Mouse (Mus musculus) left cerebral cortex, postnatal 25 days (tissue): ENCODE data around the gene Slc9a9. TPM values are rescaled to one million over a fixed set of nuclear protein-coding genes. Genes with fewer than 3 reads are reported as not detected.

Source experiments
- DNase-seq, 2 experiments: peaks; one replicate each; pipeline ENCODE4 v3.0.0; 2022; ENCODE audit warnings: low spot score in 2 of 2, mixed read lengths in 1 of 2
- intact Hi-C: fragments of 180-260 bp; cut with DNase I; formaldehyde crosslinking; loops from one replicate; pipeline ENCODE4 v1.15.1; 2025
- total RNA-seq, 2 experiments: library from RNA; stranded (reverse); gene quantifications; 2 replicates each; pipeline ENCODE4 v1.2.3; 2021

Slc9a9 gene
- total RNA-seq, 2 experiments from 2014 or later = 17.9 to 24.0 TPM

DNA sequence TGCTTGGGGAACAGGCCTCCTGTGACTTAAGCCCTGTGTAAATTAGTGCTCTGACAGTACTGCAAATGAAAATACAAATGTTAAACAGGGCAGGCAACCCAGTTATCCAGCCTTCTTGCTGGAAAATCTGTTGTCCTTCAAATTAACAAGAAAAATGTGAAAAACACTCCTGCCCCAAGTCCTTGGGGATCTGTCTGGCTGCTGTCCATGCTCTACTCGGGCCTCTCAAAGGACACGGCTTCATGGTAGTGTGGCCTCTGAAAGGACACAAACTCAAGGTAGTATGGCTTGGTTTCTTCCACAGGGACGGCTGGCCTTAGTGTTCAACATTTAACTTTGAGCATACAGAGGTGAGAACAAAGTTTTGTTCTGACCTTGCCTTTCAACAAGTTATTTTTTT, 118.6 kb downstream of the Slc9a9 start:
- intact Hi-C loops = no loop called here
- DNase-seq = no peak

DNA sequence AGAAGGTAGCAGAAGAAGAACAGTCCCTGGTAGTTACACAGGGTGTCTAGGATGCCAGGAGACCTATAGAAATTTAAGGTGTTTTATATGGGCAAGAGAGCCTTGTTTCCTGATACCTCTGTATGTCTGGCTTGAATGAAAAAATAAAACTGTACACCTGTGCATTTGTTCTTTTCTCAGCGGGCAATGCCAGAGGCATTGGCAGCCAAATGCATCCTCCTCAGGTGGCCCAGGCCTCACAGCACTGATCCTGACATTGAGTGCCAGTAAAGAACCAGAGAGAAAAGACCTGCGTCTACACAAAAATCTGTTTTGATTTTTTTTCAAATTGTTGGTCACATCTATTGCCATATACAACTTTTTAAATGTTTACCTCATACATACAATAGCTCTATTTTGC, 121.3 kb downstream of the Slc9a9 start:
- DNase-seq = no peak
- intact Hi-C loops = no loop called here

- peak in 1 of 2 experiments; percentile 46 for DNase-seq
Observed at GRCm38 (mm10) chr9:94803073-94803472, 133.4 kb downstream of the Slc9a9 start.

GRCm38 (mm10) chr9:94805506-94805905, 135.8 kb downstream of the Slc9a9 start:
- DNase-seq = no peak
- intact Hi-C loops = no loop called here

More at GRCm38 (mm10) chr9:94803073-94803472, 133.4 kb downstream of the Slc9a9 start:
- intact Hi-C loops = no loop called here

GRCm38 (mm10) chr9:94815518-94815917, 145.8 kb downstream of the Slc9a9 start:
- intact Hi-C loops = no loop called here
- DNase-seq = no peak

DNA sequence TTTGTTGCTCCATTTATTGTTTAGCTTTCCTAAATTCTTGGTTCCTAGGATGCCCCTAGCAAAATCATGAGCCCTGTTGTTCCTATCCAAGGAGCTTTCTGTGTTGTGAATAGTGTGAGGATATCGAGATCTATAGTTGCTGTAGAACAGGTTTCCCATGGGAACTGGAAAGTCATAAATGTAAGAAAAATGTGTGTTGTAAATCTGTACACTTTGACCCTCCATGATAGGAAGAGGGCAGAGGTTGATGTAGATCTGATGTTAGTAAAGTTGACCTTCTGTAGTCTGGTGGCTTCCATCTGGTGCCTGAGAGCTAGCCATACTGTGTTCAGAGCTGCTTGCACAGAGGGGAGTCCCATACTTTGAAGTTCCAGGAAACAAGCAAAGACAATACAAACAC, 151.6 kb downstream of the Slc9a9 start:
- no peak for DNase-seq
- intact Hi-C loops = no loop called here

DNA sequence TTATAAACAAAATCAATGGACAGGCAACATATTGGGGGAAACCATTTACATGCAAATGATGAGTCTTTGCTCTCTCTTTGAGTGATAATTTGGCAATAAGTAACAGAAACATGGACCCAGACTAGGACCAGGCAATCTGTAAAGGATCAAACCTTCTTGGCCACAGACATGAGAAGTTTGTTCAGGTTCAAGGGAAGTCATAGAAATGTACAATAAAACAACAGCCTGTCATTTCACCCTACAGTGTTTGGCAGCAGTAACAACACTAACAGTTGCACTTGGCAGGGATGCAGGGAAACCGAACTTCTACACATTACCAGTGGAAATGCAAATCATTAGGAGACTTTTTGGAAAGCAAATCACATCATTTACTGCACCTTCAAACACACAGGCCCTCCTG, 164.1 kb downstream of the Slc9a9 start:
- no peak for DNase-seq
- intact Hi-C loops = no loop called here

GRCm38 (mm10) chr9:94837384-94837783, 167.7 kb downstream of the Slc9a9 start:
- no peak for DNase-seq
- intact Hi-C loops = no loop called here

DNA sequence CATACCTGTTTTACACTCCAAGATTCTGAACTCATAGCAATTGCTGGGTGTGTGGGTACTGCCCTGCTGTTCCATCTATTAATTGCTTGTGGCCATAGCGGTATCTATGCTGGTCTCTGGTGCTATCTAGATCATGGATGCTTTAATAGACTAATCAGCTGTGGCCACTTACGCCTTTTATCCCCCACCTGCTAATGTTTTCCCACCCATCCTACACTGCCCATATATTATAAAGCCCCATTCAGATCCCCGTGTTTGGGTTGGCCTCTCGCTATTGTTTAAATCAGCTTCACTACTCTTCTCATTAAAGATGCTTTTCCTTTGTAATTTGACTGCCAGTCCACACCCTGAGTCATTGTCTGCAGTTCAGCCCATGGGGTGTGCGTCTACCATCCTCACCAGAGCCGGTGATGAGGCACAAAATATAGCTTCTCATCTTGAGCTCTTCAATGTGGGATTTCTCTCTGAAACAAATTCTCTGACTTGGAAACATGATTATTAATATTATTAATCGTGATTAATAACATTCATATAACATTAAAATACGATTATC, 168.8 kb downstream of the Slc9a9 start:
- DNase-seq = no peak
- intact Hi-C loops = no loop called here

GRCm38 (mm10) chr9:94839204-94839603, 169.5 kb downstream of the Slc9a9 start:
- intact Hi-C loops = no loop called here

DNA sequence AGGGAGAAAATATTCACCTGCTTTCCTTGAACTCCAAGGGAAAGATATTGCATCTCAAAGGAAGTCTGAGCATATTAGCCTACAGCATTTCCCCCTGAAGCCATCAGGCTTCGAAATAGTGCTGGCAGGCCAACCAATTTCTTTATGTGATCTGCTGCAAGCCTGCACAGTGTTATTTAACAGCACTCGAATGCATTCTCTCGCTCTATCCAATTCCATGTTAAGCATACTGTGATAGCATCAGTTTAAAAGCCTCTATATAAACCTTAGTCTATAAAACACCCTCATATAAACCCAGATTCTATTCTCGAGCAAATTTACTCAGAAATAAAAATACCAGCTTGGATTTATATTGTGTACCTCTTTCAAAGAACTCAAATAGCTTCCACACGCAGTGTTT, 170.7 kb downstream of the Slc9a9 start:
- intact Hi-C loops = loop anchor here (10.0 kb wide), 1 partner anchor 564 kb away; the partner anchor contains the start of gene Chst2
- DNase-seq = no peak

More at GRCm38 (mm10) chr9:94839204-94839603, 169.5 kb downstream of the Slc9a9 start:
- DNase-seq = peak in 1 of 2 experiments; percentile 27

DNA sequence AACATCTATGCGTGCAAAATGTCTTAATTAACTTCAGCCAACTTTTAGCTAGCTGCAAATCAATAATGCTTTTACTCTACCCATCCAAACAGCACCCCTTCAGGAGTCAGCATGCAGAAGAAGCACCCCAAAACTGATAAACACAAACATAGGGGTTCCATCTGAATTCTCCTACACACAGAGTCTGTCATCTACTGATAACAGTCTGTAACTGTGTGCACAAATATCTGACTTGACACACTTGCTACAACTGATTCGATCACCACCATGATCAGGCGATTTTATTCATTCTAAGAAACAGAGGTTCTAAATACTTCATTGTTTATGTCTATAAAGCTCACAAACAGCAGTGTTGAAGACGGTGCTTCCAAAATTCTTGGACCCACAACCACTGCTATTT, 171.3 kb downstream of the Slc9a9 start:
- DNase-seq = no peak

GRCm38 (mm10) chr9:94844176-94844575, 174.5 kb downstream of the Slc9a9 start:
- DNase-seq = no peak
- intact Hi-C loops = loop anchor here (10.0 kb wide), 1 partner anchor 561 kb away; the partner anchor contains the start of gene Chst2

More for the DNA sequence above, 171.3 kb downstream of the Slc9a9 start:
- intact Hi-C loops = loop anchor here (10.0 kb wide), 1 partner anchor 564 kb away; the partner anchor contains the start of gene Chst2

DNA sequence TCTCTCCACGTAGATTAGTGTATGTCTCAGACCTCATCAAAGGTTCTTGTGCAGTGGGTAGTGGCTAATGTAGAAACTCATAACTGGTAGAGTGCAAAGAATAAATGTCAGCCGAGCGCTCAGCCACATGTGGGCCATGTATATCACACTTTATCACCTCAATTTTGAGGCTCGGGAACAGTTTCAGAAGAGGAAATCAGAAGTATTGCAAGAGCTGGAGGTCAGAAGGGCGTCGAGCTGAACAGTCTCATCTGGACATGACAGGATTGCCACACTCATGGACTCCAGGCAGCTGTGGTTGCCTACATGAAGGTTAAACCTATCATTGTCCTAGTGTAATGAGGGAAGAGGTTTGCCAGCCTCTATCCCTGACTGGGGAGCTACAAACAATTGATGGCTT, 177.9 kb downstream of the Slc9a9 start:
- intact Hi-C loops = loop anchor here (10.0 kb wide), 1 partner anchor 557 kb away; the partner anchor contains the start of gene Chst2
- DNase-seq = no peak

GRCm38 (mm10) chr9:94851550-94851949, 181.8 kb downstream of the Slc9a9 start:
- intact Hi-C loops = no loop called here
- DNase-seq = peak in 1 of 2 experiments; percentile 16

DNA sequence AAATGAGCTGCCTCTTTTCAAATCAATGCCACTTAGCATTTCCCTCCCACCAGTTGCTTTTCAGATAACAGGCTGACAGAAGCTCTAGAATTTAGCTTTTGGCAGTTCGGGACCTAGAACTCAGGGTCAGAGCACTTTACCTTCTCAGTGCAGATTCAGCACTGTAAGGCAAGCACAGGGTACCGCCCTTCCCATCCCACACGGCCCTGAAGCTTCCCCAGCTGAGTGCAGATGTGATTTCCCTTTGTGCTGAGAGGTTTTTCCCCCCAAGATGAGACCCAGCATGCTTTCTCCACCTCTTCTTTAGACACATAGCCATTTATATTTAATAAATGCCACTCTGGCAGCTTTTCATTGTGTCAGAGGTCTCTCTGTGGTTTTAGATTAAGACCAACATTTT, 186.4 kb downstream of the Slc9a9 start:
- intact Hi-C loops = loop anchor here (2.0 kb wide), 1 partner anchor 41 kb away; no protein-coding TSS in a partner anchor
- DNase-seq = no peak

DNA sequence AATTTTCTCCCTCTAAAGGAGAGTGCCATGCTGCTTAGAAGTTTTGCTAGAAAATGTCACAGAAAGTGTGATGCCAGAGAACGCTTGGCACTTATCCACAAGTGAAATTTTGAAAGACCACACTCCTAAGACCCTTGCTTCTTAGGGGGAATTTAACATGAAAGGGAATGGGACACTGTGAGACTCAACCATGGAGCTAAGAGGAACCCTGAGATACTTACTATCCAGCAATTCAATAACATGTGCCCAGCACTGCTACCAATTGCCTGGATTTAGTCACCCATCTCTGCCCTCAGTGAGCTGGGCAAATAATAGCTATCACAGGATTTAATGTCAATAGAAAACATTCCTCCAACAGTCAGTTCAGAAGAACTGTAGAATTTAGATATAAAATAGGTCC, 198.8 kb downstream of the Slc9a9 start:
- intact Hi-C loops = no loop called here
- no peak for DNase-seq

DNA sequence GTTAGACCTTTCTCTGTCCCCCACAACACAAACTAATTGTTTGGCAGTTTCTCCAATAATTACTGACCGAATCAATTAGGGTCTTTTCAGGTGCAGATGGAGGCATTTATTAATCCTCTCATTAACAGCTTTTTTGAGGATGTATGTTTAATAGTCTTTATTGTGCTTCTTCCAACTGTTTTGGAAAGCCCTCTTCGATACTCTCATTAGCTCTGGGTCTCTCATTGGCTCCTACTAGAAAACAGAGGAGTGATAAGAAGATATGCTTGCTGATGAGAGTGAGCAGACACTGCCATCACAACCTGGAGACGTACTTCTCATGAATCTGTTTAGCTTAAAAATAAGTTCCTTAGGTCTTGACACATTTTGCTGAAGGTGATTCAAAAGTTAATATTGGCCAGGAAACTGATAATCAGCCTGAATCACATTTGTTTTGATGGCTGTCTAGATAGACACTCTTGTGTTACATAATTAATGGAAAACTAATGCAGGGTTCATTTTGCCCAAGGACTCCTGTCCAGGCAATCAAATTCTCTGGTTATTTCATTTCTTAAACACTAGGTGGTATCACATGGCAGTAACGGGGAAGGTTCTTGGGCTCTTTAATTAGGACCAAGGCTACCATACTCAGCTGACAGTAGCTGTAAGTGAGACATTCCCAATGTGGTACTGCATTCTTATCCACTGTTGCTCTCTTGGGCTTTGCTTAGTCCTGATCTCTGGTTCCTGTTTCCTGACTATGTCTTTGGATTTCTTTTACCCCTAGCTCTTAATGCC, 199.5 kb downstream of the Slc9a9 start:
- no peak for DNase-seq
- intact Hi-C loops = no loop called here

- peak in 1 of 2 experiments; percentile 20 for DNase-seq
- intact Hi-C loops = no loop called here
Observed at GRCm38 (mm10) chr9:94882517-94882916, 212.8 kb downstream of the Slc9a9 start.

- DNase-seq = no peak
- intact Hi-C loops = no loop called here
Observed at GRCm38 (mm10) chr9:94883435-94883834, 213.7 kb downstream of the Slc9a9 start.

DNA sequence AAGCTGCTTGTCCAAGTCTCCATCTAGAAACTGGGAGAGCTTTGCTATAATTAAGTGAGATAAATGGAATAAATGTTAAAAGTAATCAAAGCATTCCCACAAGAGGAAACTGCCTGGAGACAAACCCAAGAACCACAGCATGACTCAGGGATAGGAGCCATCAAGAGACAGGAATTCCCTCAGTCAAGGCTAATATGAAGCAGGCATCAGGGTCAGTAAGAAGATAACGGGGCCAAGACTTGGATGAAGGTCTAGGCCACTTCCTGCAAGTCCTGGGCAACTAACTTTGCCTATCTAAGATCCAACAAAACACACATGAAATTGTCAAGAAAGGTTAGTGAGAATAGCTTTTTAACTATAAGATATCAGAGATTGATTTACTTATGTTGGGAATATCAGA, 215.4 kb downstream of the Slc9a9 start:
- intact Hi-C loops = no loop called here
- no peak for DNase-seq
